Mouse (Mus musculus) C2C12 (cell line): ENCODE data around the gene Scn2b.

Experiments used
- CTCF ChIP-seq: IDR thresholded peaks from one replicate; pipeline ENCODE4 v1.5.1; 2011; ENCODE audit not compliant: control insufficient read depth, insufficient read depth, insufficient read length
- FOSL1 ChIP-seq: IDR thresholded peaks from one replicate; pipeline ENCODE4 v1.8.0; 2011; ENCODE audit warnings: mild to moderate bottlenecking, low read length; ENCODE audit not compliant: poor library complexity, insufficient read depth, severe bottlenecking

GRCm38 (mm10) chr9:45120567-45120966, 3.0 kb downstream of the Scn2b start:
- TF ChIP-seq CTCF (no peak), FOSL1 (no peak)
